Mouse (Mus musculus) layer of hippocampus, postnatal 10 days (tissue): ENCODE measurements around the gene Lum. TPM values are rescaled to one million over a fixed set of nuclear protein-coding genes. Genes with fewer than 3 reads are reported as not detected.

Experiments
- DNase-seq, 2 experiments: peaks; one replicate each; pipeline ENCODE4 v3.0.0; 2021; ENCODE audit warnings: low spot score in 2 of 2
- long read RNA-seq: library from polyadenylated mRNA; stranded (forward); transcript quantifications from one replicate; pipeline ENCODE4 v2.0.0, GENCODE M21; 2023
- total RNA-seq, 2 experiments: library from RNA; stranded (reverse); gene quantifications; 2 replicates each; pipeline ENCODE4 v1.2.3; 2021

The Lum gene
- 1 to 10 TPM; 3.9 to 4.2 TPM for total RNA-seq
- long read RNA-seq, transcript Lum-201 (3 exons, 2,448 nt) = major isoform, 14 of 14 reads
- long read RNA-seq, partial matches to known transcripts = 0 of 14 reads
- long read RNA-seq, other reads (novel, unspliced or antisense) = 0 of 14 reads

- DNase-seq = no peak
Observed at GRCm38 (mm10) chr10:97564957-97565856, at the start of gene Lum. Gene Lum (plus strand): TSS chr10:97565128.

- DNase-seq = no peak
Observed at GRCm38 (mm10) chr10:97523366-97523765, 41.6 kb upstream of the Lum start.

- no peak for DNase-seq
Observed at GRCm38 (mm10) chr10:97535697-97536096, 29.2 kb upstream of the Lum start.

DNA sequence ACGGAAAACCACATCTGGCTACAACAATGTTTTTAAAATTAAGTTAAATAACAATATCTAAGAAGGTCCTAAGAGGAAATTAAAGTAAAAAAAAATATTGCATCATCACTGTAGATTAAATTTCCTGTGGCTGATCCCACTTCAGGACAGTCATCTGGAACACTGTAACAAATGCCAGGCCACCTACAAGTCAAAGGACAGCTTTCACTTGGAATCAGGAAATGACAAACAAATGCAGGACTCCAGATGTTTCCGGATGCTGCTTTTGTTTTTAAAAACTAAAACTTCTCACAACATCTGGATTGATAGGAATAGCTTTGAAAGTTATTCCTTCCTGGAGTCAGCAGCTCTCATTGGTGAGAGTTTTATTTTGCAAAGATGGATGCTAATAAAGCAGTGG, 28.0 kb upstream of the Lum start:
- DNase-seq = no peak

DNA sequence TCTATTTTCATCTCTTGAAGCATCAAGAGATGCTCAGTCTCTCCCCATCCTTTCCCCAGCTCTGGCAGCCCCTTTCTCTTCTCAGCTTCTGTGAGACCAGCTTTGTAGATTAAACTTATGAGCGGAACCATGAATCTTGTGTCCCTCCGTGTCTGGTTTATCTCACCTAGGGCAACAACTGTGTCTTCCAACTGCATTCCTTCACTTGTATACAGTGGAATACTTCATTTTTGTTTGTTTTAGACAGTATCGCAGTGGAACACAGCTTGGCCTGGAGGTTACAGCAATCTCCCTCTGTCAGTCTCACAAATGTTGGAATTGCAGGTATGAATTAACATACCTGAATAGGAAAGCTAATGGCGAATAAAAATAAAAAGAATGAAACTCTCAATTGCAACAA, 26.7 kb upstream of the Lum start:
- no peak for DNase-seq

DNA sequence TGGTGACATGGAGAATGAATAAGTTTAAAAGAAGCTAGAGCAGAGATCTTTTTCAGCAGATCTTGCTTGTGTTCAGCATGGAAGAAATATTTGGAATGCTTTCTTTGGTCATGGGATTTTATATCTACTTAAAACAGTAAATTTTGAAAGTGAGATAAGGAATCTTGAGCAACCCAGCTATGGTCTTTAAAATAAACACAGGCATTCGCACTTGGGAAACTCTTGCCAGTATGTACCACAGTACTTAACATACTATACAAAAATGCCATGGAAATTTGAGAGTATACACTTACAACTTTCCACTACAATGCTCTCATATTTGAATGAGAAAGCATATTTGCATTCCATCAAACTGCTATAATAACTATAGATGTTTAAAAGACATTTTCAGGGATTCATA, 17.2 kb upstream of the Lum start:
- no peak for DNase-seq

DNA sequence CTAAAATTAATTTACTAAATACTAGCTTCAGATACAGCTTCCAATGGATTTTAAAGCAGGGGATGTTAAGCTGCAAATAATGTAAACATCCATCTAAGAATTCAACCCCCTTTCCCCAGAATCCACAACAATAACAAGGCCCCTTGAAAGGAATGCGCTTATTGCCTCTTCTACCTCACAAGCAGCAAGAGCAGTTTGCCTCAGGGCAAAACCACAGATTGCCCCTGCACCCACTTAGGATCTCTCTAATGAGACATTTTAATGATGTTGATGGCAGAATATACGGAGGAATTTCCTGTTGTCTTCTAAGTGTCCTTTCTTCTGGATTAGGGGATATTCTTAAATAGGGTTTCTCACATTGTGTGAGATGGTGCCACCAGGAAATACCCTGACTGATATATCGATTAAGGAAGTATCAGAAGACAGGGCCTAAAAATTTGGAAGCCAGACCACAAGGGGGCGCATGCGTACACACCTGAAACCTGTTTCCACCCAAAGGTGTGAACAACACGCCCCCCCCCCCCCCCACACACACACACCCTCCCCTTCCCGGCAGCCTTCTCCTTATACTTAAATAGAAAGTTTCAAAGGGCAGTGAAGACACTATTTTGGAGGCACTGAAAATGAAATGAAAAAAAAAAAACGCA, 2.7 kb downstream of the Lum start:
- DNase-seq = no peak

DNA sequence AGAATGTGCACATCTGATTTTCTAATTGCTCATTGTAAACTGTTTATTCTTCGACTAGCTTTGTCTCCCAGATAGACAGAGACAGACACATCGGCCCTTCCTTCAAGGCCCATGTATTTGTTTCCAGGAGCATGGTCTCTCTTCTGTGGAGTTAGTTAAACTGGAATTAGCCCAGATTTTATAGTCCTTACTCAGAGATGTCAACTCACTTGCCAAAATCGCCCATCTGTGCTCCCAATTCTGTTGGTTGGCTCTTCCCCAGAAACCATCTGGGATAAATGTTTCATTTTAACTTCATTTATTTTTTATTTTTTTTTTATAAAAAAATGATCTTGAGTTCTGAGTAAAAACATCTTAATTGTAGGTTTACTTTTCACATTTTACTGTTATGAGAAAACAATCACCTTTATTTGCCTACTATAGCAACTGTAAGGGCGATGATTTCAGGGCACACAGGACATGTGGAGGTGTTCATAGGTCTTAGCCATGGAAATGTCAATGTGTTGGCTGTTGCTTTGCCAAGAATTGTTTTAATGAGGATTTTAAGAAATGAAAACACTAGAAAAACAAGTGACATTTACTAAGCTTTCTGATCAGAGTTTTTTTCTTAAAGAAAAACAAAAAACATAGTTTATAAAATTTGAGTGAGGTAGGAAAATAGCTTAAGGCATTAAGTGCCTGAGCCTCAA, 17.8 kb downstream of the Lum start:
- DNase-seq = peak; percentile 28 to 49

- no peak for DNase-seq
Observed at GRCm38 (mm10) chr10:97584176-97584575, 19.2 kb downstream of the Lum start.

GRCm38 (mm10) chr10:97587159-97587558, 22.2 kb downstream of the Lum start:
- DNase-seq = no peak

GRCm38 (mm10) chr10:97589574-97589973, 24.6 kb downstream of the Lum start:
- DNase-seq = no peak

DNA sequence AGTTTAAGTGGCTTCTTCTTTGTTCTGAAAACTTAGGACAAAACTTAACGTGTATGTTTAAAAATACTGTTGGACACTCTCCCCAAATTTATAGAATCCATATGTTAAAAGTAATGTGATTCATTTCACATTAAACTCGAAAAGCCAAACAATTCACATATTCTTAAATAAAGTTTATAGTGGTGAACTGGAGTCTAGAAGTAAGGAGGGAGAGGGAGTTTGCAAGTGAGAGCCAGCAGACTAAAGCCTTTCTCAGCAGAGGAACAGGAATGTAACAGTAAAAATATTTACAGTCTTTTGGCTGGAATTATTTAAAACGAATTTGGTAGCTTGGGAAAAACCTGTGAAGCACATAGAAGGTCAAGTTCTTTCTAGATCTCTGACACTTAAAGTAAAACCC, 26.1 kb downstream of the Lum start:
- no peak for DNase-seq

DNA sequence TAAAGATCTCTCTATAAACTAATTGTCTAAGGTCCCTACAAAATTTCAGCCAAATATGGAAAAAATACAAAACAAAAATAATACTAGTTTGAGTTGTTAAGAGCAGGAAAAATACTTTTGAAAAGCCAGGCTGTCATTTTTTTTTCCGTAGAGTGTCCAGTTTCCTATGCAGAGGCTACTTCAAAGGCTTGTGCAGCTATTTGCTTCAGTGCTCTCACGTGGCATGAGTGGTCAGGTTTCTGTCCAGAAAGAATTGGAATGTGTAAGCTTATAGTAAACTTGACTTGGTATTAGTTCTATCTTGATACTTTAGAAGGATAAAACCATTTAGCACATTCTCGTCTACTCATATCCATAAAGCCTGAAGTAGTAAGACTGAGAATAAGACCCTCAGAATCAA, 26.8 kb downstream of the Lum start:
- no peak for DNase-seq

GRCm38 (mm10) chr10:97595680-97596079, 30.8 kb downstream of the Lum start:
- no peak for DNase-seq

DNA sequence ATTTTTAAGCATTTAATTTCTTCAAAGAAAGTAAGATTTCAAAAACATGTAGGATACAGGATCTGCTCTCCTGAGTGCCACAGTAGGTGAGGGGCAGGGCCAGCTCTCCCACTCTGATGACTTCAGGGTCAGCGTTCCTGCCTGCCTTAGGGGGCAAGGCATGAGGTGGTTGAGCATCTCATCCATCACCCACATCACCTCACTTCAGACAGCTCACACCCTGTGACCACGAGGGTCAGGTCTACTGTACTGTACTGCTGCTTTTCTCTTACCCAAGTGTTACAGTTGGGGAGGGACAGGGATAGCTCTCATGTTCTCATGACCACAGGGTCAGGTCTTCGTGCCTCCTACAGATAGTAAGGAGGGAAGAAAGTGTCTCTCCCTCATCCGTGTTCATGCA, 36.8 kb downstream of the Lum start:
- DNase-seq = no peak

DNA sequence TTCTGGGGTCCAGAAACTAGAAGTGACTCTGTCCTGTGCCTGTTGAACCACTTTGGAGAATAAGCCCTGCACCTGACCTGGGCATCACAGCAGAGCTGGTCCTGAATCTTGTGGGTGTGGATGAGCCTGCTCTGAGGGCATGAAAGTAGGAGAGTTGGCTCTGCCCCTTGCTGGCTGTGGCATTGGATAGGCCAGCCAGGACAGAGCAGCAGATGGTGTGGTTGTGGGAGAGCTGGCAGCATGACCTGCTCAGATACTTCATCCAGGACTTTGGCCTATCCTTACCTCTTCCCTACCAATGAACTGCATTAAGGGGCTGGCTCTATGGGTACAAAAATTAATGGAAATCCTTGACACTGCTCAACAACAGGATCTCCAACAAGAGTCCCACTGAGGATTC, 38.3 kb downstream of the Lum start:
- no peak for DNase-seq

DNA sequence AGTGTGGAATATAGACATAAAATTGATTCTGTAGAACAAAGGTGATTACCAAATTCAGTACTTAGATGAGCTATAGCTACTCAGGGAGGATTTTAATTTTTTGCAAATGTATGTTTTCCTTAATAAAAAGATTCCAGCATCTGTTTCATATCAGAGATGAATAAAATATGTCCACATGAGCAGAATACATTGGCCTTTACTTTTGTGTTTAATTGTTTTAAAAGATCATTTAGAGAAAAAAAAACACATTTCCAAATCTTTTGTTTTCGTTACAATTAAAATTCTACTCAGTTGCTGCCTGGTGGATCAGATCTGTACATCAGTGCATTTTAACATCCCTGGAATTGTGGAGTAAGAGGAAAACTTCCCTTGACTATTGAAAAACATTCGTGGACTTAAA, 41.7 kb downstream of the Lum start, which contains the start of gene Kera:
TSS of gene Kera (plus strand) at position 301 of the 400 bp plus-strand sequence.
- DNase-seq = no peak

Other genes with a start within 250 kb of the Lum start
- gene Dcn, start 85.5 kb upstream of the Lum start, total RNA-seq = 10 to 100 TPM; 59.3 to 64.2 TPM
- 1 to 10 TPM; 2.1 to 3.4 TPM for gene Kera, start 41.8 kb downstream of the Lum start, total RNA-seq
- under 1 TPM; 0.23 to 0.31 TPM for gene Epyc, start 78.9 kb downstream of the Lum start, total RNA-seq
- not detected for gene Ccer1, start 127.9 kb downstream of the Lum start, total RNA-seq
- gene C030005K15Rik, start 161.6 kb downstream of the Lum start, total RNA-seq = under 1 TPM in 1 of 2 experiments, not detected in 1; 0.32 TPM